Mouse (Mus musculus) intestine, embryonic 16.5 days (tissue): ENCODE measurements around the gene Trappc12. TPM values are rescaled to one million over a fixed set of nuclear protein-coding genes. Genes with fewer than 3 reads are reported as not detected.

Source experiments
- ATAC-seq: fragments of 200-750 bp; cut with Nextera tagmentation; 2 replicates; pipeline ENCODE4 v1.8.0; 2017; ENCODE audit warnings: moderate TSS enrichment, moderate library complexity
- H3K27ac ChIP-seq: fragments of 300-500 bp; sonication (generic); 2 replicates; pipeline ENCODE4 v1.5.1; 2014; ENCODE audit warnings: mild to moderate bottlenecking, low read length
- H3K27me3 ChIP-seq: fragments of 300-500 bp; sonication (generic); replicated peaks from 2 replicates; pipeline ENCODE4 v1.6.1; 2014; ENCODE audit warnings: low read length, control low read depth, mixed read lengths; ENCODE audit not compliant: control insufficient read depth, insufficient read depth
- H3K36me3 ChIP-seq: fragments of 300-500 bp; sonication (generic); 2 replicates; pipeline ENCODE4 v1.6.1; 2014; ENCODE audit warnings: low read length, control low read depth; ENCODE audit not compliant: control insufficient read depth, insufficient read depth
- H3K4me1 ChIP-seq: fragments of 300-500 bp; sonication (generic); 2 replicates; pipeline ENCODE4 v1.6.1; 2014; ENCODE audit warnings: low read length, control low read depth, mixed read lengths; ENCODE audit not compliant: control insufficient read depth, insufficient read depth
- H3K4me2 ChIP-seq: fragments of 300-500 bp; sonication (generic); 2 replicates; pipeline ENCODE4 v1.6.1; 2014; ENCODE audit warnings: low read depth, low read length, control low read depth
- H3K4me3 ChIP-seq: fragments of 300-500 bp; sonication (generic); 2 replicates; pipeline ENCODE4 v1.5.1; 2014; ENCODE audit warnings: mild to moderate bottlenecking, low read length
- H3K9ac ChIP-seq: fragments of 300-500 bp; sonication (generic); 2 replicates; pipeline ENCODE4 v1.6.1; 2014; ENCODE audit warnings: low read depth, low read length
- H3K9me3 ChIP-seq: fragments of 300-500 bp; sonication (generic); 2 replicates; pipeline ENCODE4 v1.6.1; 2016; ENCODE audit warnings: low read length, control low read depth; ENCODE audit not compliant: control insufficient read depth
- WGBS: fragments of 180-500 bp; shearing (Covaris S2); extraction: QIAGEN DNeasy Blood & Tissue Kit; methylation state at CpG from one replicate; pipeline ENCODE4 v1.1.7; 2014; 5-methylcytosine and 5-hydroxymethylcytosine counted together
- polyA plus RNA-seq: library from polyadenylated mRNA; unstranded; fragments of >200 nt; fragmentation: Nextera tagmentation; extraction: Ambion mirVana; gene quantifications from 2 replicates; pipeline ENCODE4 v1.2.1, GENCODE M21; 2015

Gene Trappc12
- polyA plus RNA-seq, 1 experiment from 2014 or later: 35.9 TPM

- H3K4me2 ChIP-seq: no peak overlapping the region
- H3K36me3 ChIP-seq: 0 out of 2 replicates have a peak, but pooled peaks cover 3% of the 10 kb centered on the region
- H3K4me3 ChIP-seq: no peak overlapping the region
- 33% methylated on average over 3 of the region's 3 CpGs for WGBS
- 0 out of 2 replicates have a peak overlapping the region, but pooled peaks have one; percentile 21 for H3K27ac ChIP-seq
- no peaks in the 10 kb centered on the region for H3K9me3 ChIP-seq
- H3K27me3 ChIP-seq: no peaks in the 10 kb centered on the region
- no peak for ATAC-seq
- H3K4me1 ChIP-seq: peaks cover 5% of the 10 kb centered on the region; the same call in 1 of the 2 replicates
- H3K9ac ChIP-seq: 0 out of 2 replicates have a peak overlapping the region, but pooled peaks have one; percentile 15
Observed at GRCm38 (mm10) chr12:28700101-28700511, 50.2 kb downstream of the Trappc12 start.

GRCm38 (mm10) chr12:28699656-28700055, 50.6 kb downstream of the Trappc12 start:
- no peak; the same call in 1 of the 2 replicates for ATAC-seq

GRCm38 (mm10) chr12:28699086-28699485, 51.2 kb downstream of the Trappc12 start:
- Histone ChIP-seq H3K9me3 (no peaks in the 10 kb centered on the region), H3K9ac (no peak overlapping the region), H3K27ac (no peak overlapping the region), H3K36me3 (0 out of 2 replicates have a peak, but pooled peaks cover 3% of the 10 kb centered on the region), H3K4me3 (no peak overlapping the region), H3K4me1 (peaks cover 5% of the 10 kb centered on the region; the same call in 1 of the 2 replicates), H3K4me2 (no peak overlapping the region), H3K27me3 (no peaks in the 10 kb centered on the region)
- ATAC-seq: no peak
- 69% methylated on average over 5 of the region's 5 CpGs for WGBS

More at GRCm38 (mm10) chr12:28699656-28700055, 50.6 kb downstream of the Trappc12 start:
- no peak overlapping the region for H3K4me3 ChIP-seq
- no peaks in the 10 kb centered on the region for H3K9me3 ChIP-seq
- no peak overlapping the region for H3K27ac ChIP-seq
- H3K4me2 ChIP-seq: no peak overlapping the region
- H3K4me1 ChIP-seq: peaks cover 5% of the 10 kb centered on the region; the same call in 1 of the 2 replicates
- H3K36me3 ChIP-seq: 0 out of 2 replicates have a peak, but pooled peaks cover 3% of the 10 kb centered on the region
- H3K27me3 ChIP-seq: no peaks in the 10 kb centered on the region
- WGBS: 8% methylated on average over 6 of the region's 6 CpGs
- H3K9ac ChIP-seq: no peak overlapping the region

- WGBS: 62% methylated on average over 14 of the region's 14 CpGs
- Histone ChIP-seq H3K4me2 (no peak overlapping the region), H3K27me3 (no peaks in the 10 kb centered on the region), H3K9me3 (no peaks in the 10 kb centered on the region), H3K27ac (no peak overlapping the region), H3K4me1 (peaks cover 5% of the 10 kb centered on the region; the same call in 1 of the 2 replicates), H3K9ac (no peak overlapping the region), H3K36me3 (0 out of 2 replicates have a peak, but pooled peaks cover 3% of the 10 kb centered on the region), H3K4me3 (no peak overlapping the region)
- ATAC-seq: peak; percentile 51; the same call in 1 of the 2 replicates
Observed at GRCm38 (mm10) chr12:28697821-28698595, 52.3 kb downstream of the Trappc12 start.

GRCm38 (mm10) chr12:28694776-28695175, 55.5 kb downstream of the Trappc12 start:
- peaks cover 5% of the 10 kb centered on the region; the same call in 1 of the 2 replicates for H3K4me1 ChIP-seq
- H3K36me3 ChIP-seq: peaks cover 5% of the 10 kb centered on the region; the same call in 1 of the 2 replicates
- H3K27ac ChIP-seq: no peak overlapping the region
- H3K4me3 ChIP-seq: no peak overlapping the region
- no peaks in the 10 kb centered on the region for H3K9me3 ChIP-seq
- no peak overlapping the region for H3K4me2 ChIP-seq
- H3K27me3 ChIP-seq: no peaks in the 10 kb centered on the region
- H3K9ac ChIP-seq: no peak overlapping the region
- 89% methylated on average over 7 of the region's 7 CpGs for WGBS
- ATAC-seq: no peak

GRCm38 (mm10) chr12:28694231-28694630, 56.0 kb downstream of the Trappc12 start:
- Histone ChIP-seq H3K4me3 (no peak overlapping the region), H3K36me3 (peaks cover 8% of the 10 kb centered on the region; the same call in 1 of the 2 replicates), H3K9me3 (no peaks in the 10 kb centered on the region), H3K27me3 (no peaks in the 10 kb centered on the region), H3K4me1 (peaks cover 5% of the 10 kb centered on the region; the same call in 1 of the 2 replicates), H3K9ac (no peak overlapping the region), H3K4me2 (no peak overlapping the region), H3K27ac (no peak overlapping the region)
- ATAC-seq: no peak
- WGBS: 76% methylated on average over 2 of the region's 2 CpGs

- no peaks in the 10 kb centered on the region for H3K9me3 ChIP-seq
- no peak overlapping the region for H3K4me2 ChIP-seq
- no peak overlapping the region for H3K27ac ChIP-seq
- no peaks in the 10 kb centered on the region for H3K27me3 ChIP-seq
- peaks cover 9% of the 10 kb centered on the region; the same call in 1 of the 2 replicates for H3K36me3 ChIP-seq
- WGBS: 69% methylated on average over 3 of the region's 3 CpGs
- no peak overlapping the region for H3K4me3 ChIP-seq
- ATAC-seq: no peak
- no peak overlapping the region for H3K9ac ChIP-seq
- peaks cover 5% of the 10 kb centered on the region; the same call in 1 of the 2 replicates for H3K4me1 ChIP-seq
Observed at GRCm38 (mm10) chr12:28693738-28694137, 56.5 kb downstream of the Trappc12 start.

- no peaks in the 10 kb centered on the region for H3K9me3 ChIP-seq
- no peaks in the 10 kb centered on the region for H3K4me1 ChIP-seq
- no peak overlapping the region for H3K27ac ChIP-seq
- no peak overlapping the region for H3K9ac ChIP-seq
- 94% methylated on average over 7 of the region's 7 CpGs for WGBS
- ATAC-seq: no peak
- no peak overlapping the region for H3K4me2 ChIP-seq
- peaks cover 9% of the 10 kb centered on the region; the same call in 1 of the 2 replicates for H3K36me3 ChIP-seq
- H3K27me3 ChIP-seq: no peaks in the 10 kb centered on the region
- H3K4me3 ChIP-seq: no peak overlapping the region
Observed at GRCm38 (mm10) chr12:28690730-28691129, 59.5 kb downstream of the Trappc12 start.

- Histone ChIP-seq H3K36me3 (peaks cover 9% of the 10 kb centered on the region; the same call in 1 of the 2 replicates), H3K9ac (no peak overlapping the region), H3K4me2 (no peak overlapping the region), H3K27ac (no peak overlapping the region), H3K27me3 (no peaks in the 10 kb centered on the region), H3K4me3 (no peak overlapping the region), H3K9me3 (no peaks in the 10 kb centered on the region), H3K4me1 (no peaks in the 10 kb centered on the region)
- ATAC-seq: no peak
- WGBS: 86% methylated on average over 6 of the region's 6 CpGs
Observed at GRCm38 (mm10) chr12:28688996-28689395, 61.3 kb downstream of the Trappc12 start.
